Mouse (Mus musculus): ENCODE measurements around the gene Hmg20a. TPM values are rescaled to one million over a fixed set of nuclear protein-coding genes. Genes with fewer than 3 reads are reported as not detected.

Hmg20a gene
- polyA plus RNA-seq, 1 experiment from 2014 or later = 22.2 TPM

- H3K4me1 ChIP-seq (ENCODE audit: insufficient read depth, low read depth, low read length) = peaks cover 22% of the 10 kb centered on the region; the same call in 1 of the 2 replicates
- TF ChIP-seq EP300 (IDR thresholded peaks at IDR 0.05) (no peak), CTCF (IDR thresholded peaks at IDR 0.05) (no peak)
- WGBS = 17% methylated on average over 4 of the region's 4 CpGs
- ATAC-seq (no peak), DNase-seq (ENCODE audit: low spot score) (peak; percentile 32)
- H3K27ac ChIP-seq (ENCODE audit: low read length) = no peak overlapping the region
- no peaks in the 10 kb centered on the region for H3K36me3 ChIP-seq (ENCODE audit: insufficient read depth, low read length)
- H3K27me3 ChIP-seq (replicated peaks; ENCODE audit: insufficient read depth, low read length) = no peaks in the 10 kb centered on the region
- no peaks in the 10 kb centered on the region for H3K9me3 ChIP-seq (ENCODE audit: low read length)
- no peak overlapping the region for H3K9ac ChIP-seq (replicated peaks; ENCODE audit: low read depth)
- H3K4me2 ChIP-seq (replicated peaks; ENCODE audit: low read depth, low read length) = peak overlapping the region; percentile 57
- peak overlapping the region; percentile 90 for H3K4me3 ChIP-seq (ENCODE audit: low read depth, low read length)
Measured at GRCm38 (mm10) chr9:56415935-56416607, 2.3 kb upstream of the Hmg20a start.

GRCm38 (mm10) chr9:56417415-56417947, 928 bp upstream of the Hmg20a start:
- H3K4me2 ChIP-seq (replicated peaks; ENCODE audit: low read depth, low read length) = peak overlapping the region; percentile 57
- H3K9me3 ChIP-seq (ENCODE audit: low read length) = no peaks in the 10 kb centered on the region
- ATAC-seq = peak; percentile 64
- peak overlapping the region; percentile 90 for H3K4me3 ChIP-seq (ENCODE audit: low read depth, low read length)
- DNase-seq (ENCODE audit: low spot score) = peak; percentile 90
- peak overlapping the region; percentile 77 for H3K9ac ChIP-seq (replicated peaks; ENCODE audit: low read depth)
- peaks cover 21% of the 10 kb centered on the region; the same call in 1 of the 2 replicates for H3K4me1 ChIP-seq (ENCODE audit: insufficient read depth, low read depth, low read length)
- H3K36me3 ChIP-seq (ENCODE audit: insufficient read depth, low read length) = no peaks in the 10 kb centered on the region
- no peaks in the 10 kb centered on the region for H3K27me3 ChIP-seq (replicated peaks; ENCODE audit: insufficient read depth, low read length)
- H3K27ac ChIP-seq (ENCODE audit: low read length) = peak overlapping the region; percentile 96
- TF ChIP-seq EP300 (IDR thresholded peaks at IDR 0.05) (no peak), CTCF (IDR thresholded peaks at IDR 0.05) (peak; percentile 83)
- 3% methylated on average over 25 of the region's 40 CpGs for WGBS

GRCm38 (mm10) chr9:56418738-56419239, 380 bp downstream of the Hmg20a start:
- DNase-seq (ENCODE audit: low spot score) (peak; percentile 88), ATAC-seq (peak; percentile 21)
- Histone ChIP-seq H3K4me1 (ENCODE audit: insufficient read depth, low read depth, low read length) (peaks cover 13% of the 10 kb centered on the region; the same call in 1 of the 2 replicates), H3K4me3 (ENCODE audit: low read depth, low read length) (peak overlapping the region; percentile 90), H3K36me3 (ENCODE audit: insufficient read depth, low read length) (no peaks in the 10 kb centered on the region), H3K4me2 (replicated peaks; ENCODE audit: low read depth, low read length) (peak overlapping the region; percentile 57), H3K27me3 (replicated peaks; ENCODE audit: insufficient read depth, low read length) (no peaks in the 10 kb centered on the region), H3K9ac (replicated peaks; ENCODE audit: low read depth) (peak overlapping the region; percentile 39), H3K27ac (ENCODE audit: low read length) (peak overlapping the region; percentile 91), H3K9me3 (ENCODE audit: low read length) (no peaks in the 10 kb centered on the region)
- TF ChIP-seq EP300 (IDR thresholded peaks at IDR 0.05) = peak; percentile 26; the same call in 1 of the 2 replicates
- no peak for TF ChIP-seq CTCF (IDR thresholded peaks at IDR 0.05)
- WGBS = 0% methylated on average over 11 of the region's 11 CpGs

- ATAC-seq (no peak), DNase-seq (ENCODE audit: low spot score) (no peak)
- TF ChIP-seq EP300 (IDR thresholded peaks at IDR 0.05) (no peak), CTCF (IDR thresholded peaks at IDR 0.05) (no peak)
- Histone ChIP-seq H3K27me3 (replicated peaks; ENCODE audit: insufficient read depth, low read length) (no peaks in the 10 kb centered on the region), H3K4me3 (ENCODE audit: low read depth, low read length) (no peak overlapping the region), H3K4me1 (ENCODE audit: insufficient read depth, low read depth, low read length) (peaks cover 16% of the 10 kb centered on the region; the same call in 1 of the 2 replicates), H3K9me3 (ENCODE audit: low read length) (no peaks in the 10 kb centered on the region), H3K36me3 (ENCODE audit: insufficient read depth, low read length) (no peaks in the 10 kb centered on the region), H3K9ac (replicated peaks; ENCODE audit: low read depth) (no peak overlapping the region), H3K4me2 (replicated peaks; ENCODE audit: low read depth, low read length) (no peak overlapping the region), H3K27ac (ENCODE audit: low read length) (no peak overlapping the region)
- WGBS = 93% methylated on average over 1 of the region's 1 CpGs
Measured at GRCm38 (mm10) chr9:56420236-56420635, 1.8 kb downstream of the Hmg20a start.

- Histone ChIP-seq H3K4me3 (ENCODE audit: low read depth, low read length) (no peak overlapping the region), H3K9me3 (ENCODE audit: low read length) (no peaks in the 10 kb centered on the region), H3K27me3 (replicated peaks; ENCODE audit: insufficient read depth, low read length) (no peaks in the 10 kb centered on the region), H3K36me3 (ENCODE audit: insufficient read depth, low read length) (no peaks in the 10 kb centered on the region), H3K4me1 (ENCODE audit: insufficient read depth, low read depth, low read length) (peaks cover 12% of the 10 kb centered on the region; the same call in 1 of the 2 replicates), H3K4me2 (replicated peaks; ENCODE audit: low read depth, low read length) (no peak overlapping the region), H3K27ac (ENCODE audit: low read length) (no peak overlapping the region), H3K9ac (replicated peaks; ENCODE audit: low read depth) (no peak overlapping the region)
- DNase-seq (ENCODE audit: low spot score) = no peak
- WGBS = 69% methylated on average over 9 of the region's 9 CpGs
- ATAC-seq = no peak
- no peak for TF ChIP-seq CTCF (IDR thresholded peaks at IDR 0.05)
- TF ChIP-seq EP300 (IDR thresholded peaks at IDR 0.05) = no peak
Measured at GRCm38 (mm10) chr9:56420892-56421601, 2.6 kb downstream of the Hmg20a start.

- Histone ChIP-seq H3K4me2 (replicated peaks; ENCODE audit: low read depth, low read length) (no peak overlapping the region), H3K36me3 (ENCODE audit: insufficient read depth, low read length) (no peaks in the 10 kb centered on the region), H3K9ac (replicated peaks; ENCODE audit: low read depth) (no peak overlapping the region), H3K4me3 (ENCODE audit: low read depth, low read length) (no peak overlapping the region), H3K27me3 (replicated peaks; ENCODE audit: insufficient read depth, low read length) (no peaks in the 10 kb centered on the region), H3K4me1 (ENCODE audit: insufficient read depth, low read depth, low read length) (peaks cover 12% of the 10 kb centered on the region; the same call in 1 of the 2 replicates), H3K27ac (ENCODE audit: low read length) (no peak overlapping the region), H3K9me3 (ENCODE audit: low read length) (no peaks in the 10 kb centered on the region)
- ATAC-seq (no peak), DNase-seq (ENCODE audit: low spot score) (no peak)
- 81% methylated on average over 5 of the region's 5 CpGs for WGBS
- TF ChIP-seq CTCF (IDR thresholded peaks at IDR 0.05) (no peak), EP300 (IDR thresholded peaks at IDR 0.05) (no peak)
Measured at GRCm38 (mm10) chr9:56421991-56422390, 3.6 kb downstream of the Hmg20a start.

All from lung, postnatal 0 days (tissue).